Mouse (Mus musculus): Measurements from ENCODE around the gene Tmem119.
A peak's percentile ranks its signal among the peaks of the same experiment; 100 is the strongest.

Gene Tmem119

DNA sequence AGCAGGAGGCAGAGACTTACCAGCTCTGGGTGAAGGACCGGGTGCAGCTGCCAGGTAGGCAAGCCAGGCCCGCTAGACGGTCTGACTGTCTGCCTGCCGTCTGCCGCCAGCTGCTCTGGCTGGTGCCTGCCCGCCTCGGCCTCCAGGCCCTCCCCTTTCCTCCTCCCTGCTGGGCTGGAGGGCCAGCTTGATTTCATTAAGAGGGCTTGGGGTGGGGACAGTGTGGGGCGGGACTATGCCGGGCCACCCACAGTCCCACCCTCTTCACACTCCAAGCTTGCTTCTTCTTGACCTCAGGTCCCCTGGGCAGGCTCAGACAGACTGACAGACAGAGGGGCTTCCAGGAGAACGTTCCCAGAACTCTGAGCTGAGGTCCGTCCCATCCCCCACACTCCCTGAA lies at the start of gene Tmem119:
Tmem119 (minus strand) TSS at position 237 of the 400 bp plus-strand sequence.
- DNase-seq (ENCODE audit: low spot score), result peak; percentile 39

DNA sequence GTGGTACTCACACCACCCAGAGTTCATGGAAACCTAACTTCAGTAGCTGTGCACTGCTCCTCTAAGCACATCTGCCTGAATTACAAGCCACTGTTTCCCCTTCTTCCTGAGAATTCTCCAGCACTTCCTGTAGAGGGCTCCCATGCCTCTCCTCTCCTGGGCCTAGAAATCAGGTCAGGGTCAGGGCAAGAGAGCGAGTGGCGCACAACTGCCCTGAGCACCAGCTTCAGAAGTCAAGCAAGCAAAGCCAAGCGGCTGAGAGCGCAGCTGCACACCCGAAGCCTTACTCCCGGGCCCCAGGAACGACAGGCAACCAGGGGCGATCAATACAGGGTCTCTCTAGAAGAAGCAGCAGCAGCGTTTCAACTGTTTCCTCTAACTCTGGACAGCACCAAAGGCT lies 47.3 kb upstream of the Tmem119 start:
- no peak for DNase-seq (ENCODE audit: low spot score)

DNA sequence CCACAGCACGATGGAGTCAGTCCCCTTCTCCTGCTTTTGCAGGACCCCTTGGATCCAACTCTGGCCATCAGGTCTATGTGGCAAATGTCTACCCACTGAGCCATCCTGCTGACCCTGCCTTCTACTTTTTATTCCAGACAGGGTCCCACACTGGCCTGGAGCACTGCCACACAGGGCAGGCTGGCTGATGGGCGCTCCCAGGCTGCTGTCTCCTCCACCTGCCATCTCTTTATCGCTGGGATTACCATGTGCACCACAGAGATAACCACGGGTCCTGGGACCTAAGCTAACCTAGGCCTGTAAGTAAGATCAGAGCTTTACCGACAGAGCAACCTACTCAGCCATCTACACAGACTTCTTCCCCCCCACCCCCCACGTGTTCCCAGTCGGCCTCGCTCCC lies 46.3 kb upstream of the Tmem119 start:
- no peak for DNase-seq (ENCODE audit: low spot score)

DNA sequence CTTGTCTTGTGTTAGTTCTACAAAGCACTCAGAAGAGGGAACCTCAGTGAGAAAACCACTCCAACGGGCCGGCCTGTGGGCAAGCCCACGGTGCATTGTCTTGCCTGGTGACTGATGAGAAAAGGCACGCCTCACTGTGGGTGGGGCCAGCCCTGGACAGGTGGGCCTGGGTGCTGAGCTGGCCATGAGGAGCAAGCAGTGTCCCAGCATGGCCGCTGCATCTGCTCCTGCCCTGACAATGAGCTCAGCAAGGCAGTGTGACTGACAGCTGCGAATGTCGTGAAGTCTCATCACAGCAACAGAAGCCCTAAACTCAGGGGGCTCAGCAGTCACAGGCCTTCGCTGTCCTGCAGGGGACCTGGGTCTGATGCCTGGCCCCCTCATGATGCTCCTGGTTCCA lies 45.3 kb upstream of the Tmem119 start:
- DNase-seq (ENCODE audit: low spot score), result no peak

DNA sequence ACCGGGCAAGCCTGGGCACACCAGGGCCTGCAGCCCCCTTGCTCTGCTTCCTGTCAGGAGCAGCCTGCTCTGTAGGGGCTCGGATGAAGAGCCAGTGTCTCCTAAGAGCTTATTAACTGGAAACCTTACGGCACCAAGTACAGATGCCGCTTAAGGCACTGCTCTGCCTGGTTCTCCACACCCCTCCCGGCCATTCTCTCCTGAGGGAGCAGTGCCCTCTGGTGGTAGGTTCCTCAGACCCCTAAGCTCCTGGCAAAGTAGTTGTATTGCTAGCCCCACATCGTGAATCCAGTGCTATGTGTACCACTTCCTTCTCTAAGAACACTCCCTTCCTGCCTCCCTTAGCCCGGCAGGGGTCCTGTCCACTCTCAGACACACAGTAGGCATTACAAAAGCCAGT lies 44.4 kb upstream of the Tmem119 start:
- peak; percentile 47 for DNase-seq (ENCODE audit: low spot score)

DNA sequence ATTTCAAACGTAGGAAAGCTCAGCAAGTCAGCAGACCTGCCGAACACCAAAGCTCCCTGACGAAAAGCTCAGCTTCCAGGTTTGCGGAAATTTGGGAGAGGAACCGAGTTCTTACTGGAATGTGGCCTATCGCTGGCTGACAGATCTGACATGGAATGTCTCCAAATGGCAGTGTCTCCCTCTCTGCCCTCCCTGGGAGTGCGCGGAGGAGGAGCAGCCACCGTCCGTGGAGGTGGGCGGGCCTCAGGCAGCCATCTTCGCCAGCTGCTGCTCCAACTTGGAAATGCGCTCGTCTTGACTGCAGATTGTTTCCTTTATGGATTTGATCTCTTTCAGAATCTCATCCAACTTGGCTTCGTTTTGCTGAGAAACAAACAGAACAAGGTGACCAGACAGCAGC lies 43.8 kb upstream of the Tmem119 start:
- DNase-seq (ENCODE audit: low spot score), result no peak

DNA sequence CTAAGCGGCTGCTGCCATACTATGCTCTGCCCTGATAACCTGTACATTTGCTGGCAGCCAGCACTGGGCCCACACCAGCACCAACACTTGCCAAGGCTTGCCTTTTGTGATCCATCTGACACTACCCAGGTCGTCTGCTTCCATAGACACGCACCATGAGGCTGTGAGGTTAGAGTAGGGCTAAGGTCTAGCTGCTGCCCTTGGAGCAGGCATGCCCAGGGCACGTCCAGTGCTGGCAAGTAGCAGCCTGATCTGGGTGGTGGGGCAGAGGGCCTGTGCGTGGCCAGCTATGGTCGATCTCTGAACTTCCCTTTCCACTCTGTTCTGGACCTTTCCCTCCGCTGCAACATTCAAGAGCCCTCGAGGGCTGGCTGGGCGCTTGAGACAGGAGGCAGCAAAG lies 42.6 kb upstream of the Tmem119 start:
- no peak for DNase-seq (ENCODE audit: low spot score)

DNA sequence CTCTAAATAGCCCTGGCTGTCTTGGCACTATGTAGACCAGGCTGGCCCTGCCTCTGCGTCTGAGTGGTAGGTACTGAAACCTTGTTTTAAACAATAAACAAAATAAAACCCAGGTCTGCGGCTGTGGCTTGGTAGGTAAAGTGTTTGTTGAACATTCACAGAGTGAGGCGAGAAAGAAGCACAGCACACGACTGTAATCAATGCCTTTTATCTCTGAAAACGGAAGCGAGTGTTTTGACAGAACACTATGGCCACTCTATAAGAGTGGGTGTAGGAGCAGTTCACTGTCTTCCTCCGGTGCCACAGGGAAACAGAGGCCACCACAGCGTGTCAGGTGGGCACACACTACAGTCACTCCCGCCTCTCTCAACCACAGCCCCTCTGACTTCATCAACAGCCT lies 41.9 kb upstream of the Tmem119 start:
- no peak for DNase-seq (ENCODE audit: low spot score)

DNA sequence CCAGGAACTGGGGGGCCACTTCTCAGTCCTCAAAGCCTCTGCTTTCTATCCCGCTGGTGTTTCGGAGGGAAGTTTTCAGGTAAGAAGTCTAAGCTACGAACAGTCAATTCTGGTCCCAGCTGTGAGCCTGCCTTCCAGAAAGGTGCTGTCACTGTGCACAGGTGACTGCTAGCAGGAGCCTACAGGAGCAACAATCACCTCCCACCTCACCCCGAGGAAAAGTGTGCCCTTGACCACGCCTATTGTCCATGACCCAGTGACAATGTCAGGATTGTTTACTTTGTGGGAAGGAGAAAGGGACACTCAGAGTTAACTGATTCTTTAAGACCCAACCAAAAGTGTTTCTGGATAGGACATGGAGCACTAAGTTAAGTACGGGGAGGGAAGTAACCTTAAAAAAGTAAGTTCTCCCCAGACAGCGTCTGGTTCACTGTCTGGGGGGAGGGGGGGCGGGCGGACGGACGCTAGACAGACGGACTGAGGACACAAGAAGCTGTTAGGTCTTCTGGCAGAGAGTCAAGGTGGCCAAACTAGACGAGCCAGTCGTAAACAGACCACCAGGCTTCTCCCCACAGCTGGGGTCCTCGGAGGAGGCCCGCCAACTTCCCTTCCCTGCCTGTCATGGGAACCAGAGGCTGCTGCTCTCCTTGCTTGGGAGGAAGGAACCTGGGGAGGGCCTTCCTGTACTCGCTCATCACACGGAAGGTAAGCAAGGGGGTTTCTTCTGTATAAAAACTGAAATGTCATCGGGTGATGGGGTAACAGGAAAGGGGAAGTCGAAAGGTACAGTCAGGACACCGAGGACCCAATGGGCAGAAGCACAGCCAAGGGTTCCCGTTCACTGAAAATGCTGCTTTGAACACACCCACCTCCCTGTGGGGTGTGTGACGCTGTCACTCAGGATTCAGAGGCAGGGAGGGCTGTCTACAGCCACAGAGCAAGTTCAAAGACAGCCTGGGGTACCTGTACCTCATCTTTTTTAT lies 41.2 kb upstream of the Tmem119 start:
- DNase-seq (ENCODE audit: low spot score), result no peak

DNA sequence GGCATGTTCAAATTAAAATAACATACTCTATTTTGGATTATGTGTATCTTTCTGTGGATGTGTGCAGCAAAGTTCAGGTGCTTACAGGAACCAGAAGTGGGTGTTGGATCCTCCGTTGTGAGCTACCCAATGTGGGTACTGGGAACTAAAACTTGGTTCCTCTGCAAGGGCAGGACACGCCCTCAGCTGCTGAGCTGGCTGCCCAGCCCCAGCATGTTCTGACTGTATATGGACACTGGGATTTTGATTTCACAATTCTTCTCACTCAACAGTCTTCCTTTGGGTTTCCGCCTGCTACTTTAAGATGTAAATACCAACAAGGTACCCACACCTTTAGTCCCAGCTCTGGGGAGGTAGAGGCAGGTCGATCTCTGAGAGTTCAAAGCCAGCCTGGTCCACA lies 40.1 kb upstream of the Tmem119 start:
- no peak for DNase-seq (ENCODE audit: low spot score)

DNA sequence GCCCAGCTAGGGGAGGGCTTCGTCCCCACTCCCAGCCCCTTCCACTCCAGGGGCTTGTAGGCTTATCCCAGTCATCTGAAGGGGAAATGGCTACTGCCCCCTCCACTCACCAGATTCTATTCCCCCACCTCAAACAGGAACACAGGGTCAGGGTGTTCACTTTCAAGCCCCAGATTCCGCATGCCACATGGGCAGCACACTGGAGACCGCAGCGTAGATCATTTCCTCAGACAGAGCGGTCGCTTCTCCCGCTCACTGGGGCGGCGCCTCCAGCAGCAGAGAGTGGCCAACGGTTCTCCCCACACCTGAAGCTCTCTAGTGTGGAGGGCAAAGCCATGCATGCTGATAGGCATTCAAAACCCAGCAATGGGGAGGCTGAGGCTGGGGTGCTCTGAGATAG lies 36.6 kb upstream of the Tmem119 start:
- DNase-seq (ENCODE audit: low spot score), result no peak

DNA sequence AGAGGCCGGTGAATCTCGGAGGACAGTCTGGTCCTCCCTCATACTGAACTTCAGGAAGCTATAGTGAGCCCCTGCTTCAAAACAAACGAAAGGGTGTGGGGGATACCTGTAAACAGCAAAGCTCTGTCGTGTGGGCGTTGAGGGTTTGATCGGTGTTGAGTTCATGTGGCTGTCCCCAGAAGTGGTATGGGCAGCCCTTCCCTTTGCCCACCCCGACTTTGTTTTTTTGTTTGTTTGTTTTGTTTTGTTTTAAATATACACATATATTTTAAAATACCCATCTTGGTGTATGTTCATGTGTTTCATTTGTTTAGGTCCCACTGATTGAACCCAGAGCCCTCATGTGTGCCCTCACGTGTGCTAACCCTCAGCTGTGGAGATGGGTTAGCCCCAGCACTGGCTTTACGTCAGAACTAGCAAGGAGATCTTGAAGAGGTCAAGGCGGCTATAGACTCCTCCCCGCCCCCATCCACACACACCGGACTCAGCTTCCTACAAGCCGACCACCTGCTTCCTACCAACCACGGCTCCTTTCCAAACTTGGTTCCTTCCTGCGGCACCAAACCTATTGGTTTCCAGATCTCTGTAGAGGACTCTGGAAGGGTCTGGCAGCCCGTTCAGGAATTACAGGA lies 33.1 kb upstream of the Tmem119 start:
- no peak for DNase-seq (ENCODE audit: low spot score)

DNA sequence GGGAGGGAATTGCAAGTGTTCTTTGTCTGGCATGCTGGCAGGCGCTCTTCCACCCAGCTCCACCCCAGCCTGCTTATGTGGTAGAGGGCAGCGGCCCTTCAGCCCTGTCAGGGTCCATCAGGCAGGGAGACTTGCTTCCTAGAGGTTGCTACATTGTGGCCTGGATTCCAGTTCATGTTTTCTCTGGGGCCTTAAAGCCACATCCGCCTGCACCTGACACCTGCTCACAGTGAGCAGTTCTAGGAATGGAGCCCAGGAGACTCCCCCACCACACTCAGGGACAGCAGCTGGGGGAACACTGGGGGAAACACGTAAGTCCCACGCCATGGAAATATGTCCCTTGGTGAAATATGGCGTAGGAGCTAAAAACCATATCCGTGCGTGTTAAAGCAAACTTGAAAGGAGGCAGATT lies 32.2 kb upstream of the Tmem119 start, which contains the start of gene Selplg:
Selplg (minus strand) TSS at position 155 of the 412 bp plus-strand sequence.
- DNase-seq (ENCODE audit: low spot score), result no peak

DNA sequence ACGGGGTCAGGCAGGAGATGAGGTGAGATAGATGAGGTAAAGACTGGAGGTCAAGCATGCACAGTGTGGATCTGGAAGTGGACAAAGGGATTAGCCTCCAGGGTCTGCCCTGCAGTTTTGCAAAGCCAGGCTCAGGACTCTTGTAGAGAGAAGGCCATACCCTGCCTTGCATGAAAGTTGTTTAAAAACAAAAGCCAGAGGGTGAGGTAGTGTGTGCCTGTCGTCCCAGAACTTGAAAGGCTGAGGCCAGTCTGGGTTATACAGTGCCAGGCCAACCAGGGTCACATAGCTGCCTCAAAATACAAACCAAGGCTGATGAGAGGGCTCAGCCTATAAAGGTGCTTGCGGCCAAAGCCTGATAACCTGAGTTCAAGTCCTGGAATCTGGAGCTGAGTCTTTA lies 31.4 kb upstream of the Tmem119 start:
- no peak for DNase-seq (ENCODE audit: low spot score)

DNA sequence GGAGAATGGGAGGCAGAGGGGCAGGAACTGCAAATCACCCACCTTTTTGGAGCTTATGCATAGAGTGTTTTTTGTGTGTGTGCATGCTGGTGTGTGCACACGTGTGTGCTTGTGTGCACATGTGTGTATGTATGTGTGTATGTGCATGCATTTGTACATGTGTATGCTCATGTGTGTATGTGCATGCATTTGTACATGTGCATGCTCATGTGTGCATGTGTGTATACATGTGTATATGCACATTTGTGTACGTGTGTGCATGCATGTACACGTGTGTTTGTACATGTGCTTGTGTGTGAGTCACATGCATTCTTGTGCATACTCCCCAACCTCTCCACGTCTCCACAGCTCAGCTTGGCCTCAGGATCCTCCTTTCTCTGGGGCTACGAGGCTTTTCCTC lies 30.5 kb upstream of the Tmem119 start:
- DNase-seq (ENCODE audit: low spot score), result no peak

DNA sequence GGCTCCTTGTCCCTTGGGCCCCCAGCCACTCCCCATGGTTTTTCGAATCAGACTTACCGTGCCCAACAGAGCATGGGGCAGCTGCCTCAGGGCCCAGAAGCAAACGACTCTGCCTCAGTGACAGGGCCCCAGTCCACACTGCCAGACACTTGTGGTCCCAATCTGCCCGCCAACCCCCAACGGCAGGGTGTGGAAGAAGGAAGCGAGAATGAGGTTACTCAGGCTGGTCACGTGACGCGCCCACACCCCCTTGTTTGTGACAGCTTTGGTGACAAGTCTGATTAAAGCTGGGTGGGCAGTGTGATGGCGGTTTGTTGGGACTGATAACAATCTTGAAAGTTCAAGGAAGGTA lies 30.0 kb upstream of the Tmem119 start:
- DNase-seq (ENCODE audit: low spot score), result no peak

DNA sequence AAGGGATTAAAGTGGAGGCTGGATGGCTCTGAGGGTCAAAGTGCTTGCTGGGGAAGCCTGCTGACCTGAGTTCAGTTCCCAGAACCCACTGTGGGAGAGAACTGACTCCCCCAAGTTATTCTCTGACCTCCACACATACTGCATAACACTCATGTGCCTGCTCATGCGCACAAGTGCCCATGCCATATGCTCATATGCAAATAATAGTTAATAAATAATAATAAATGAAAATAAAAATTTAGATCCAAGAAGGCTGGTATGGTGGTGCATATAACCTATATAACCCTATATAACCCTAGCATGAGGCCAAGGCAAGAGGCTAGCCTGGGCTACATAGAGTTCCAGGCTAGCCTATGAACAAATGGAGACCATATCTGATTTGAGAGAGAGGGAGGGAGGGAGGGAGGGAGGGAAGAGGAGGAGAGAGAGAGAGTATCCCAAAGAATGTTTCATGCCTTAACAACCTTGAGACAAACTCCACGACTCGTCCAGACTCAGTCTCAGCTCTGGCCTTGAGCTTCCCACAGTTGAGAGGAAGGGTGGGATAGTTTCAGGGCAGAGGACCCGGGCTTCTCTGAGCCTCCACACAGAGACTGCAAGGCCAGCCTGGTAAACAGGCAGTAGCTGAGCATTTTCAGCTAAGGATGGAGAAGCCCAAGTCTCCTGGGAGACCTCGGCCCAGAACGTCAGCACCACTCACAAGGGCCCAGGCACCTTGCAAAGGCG lies 29.4 kb upstream of the Tmem119 start:
- DNase-seq (ENCODE audit: low spot score), result no peak

DNA sequence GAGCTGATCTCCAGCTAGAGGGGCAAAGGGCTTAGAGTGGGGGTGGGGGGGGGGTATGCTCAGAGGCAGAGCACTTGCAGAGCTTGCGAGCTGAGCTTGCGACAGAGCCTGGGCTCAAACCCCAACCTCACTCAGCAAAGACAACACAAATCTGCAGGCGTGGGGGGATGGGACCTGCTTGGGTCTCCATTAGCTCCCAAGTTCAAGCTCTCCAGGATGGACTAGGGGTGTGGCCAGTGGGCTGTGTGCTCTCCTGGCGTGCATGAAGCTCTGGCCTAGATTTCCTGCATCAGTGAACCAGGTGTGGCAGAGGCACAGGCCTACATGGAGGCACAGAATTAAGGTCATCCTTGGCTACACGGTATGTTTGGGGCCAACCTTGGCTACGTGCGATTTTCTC lies 28.2 kb upstream of the Tmem119 start:
- DNase-seq (ENCODE audit: low spot score), result no peak

DNA sequence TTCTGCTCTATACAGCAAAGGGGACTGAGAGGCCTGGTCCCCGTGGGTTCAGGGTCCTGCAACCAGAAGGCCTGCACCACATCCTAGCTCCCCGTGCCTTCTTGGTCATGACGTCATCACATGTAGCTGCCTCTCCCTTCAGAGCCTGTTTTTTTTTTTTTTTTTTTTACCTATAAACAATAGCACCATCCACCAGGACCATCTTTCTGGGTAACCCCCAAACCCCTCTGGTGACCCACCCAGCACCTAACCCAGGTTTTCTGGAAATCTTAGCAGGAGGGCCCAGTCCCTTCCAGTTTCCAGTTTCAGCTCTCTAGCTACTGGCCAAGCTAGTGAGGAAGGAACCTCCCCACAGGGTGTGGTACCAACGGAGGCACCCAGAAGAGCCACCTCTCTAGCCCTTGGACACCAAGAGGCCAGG lies 27.7 kb upstream of the Tmem119 start:
- DNase-seq (ENCODE audit: low spot score), result no peak

DNA sequence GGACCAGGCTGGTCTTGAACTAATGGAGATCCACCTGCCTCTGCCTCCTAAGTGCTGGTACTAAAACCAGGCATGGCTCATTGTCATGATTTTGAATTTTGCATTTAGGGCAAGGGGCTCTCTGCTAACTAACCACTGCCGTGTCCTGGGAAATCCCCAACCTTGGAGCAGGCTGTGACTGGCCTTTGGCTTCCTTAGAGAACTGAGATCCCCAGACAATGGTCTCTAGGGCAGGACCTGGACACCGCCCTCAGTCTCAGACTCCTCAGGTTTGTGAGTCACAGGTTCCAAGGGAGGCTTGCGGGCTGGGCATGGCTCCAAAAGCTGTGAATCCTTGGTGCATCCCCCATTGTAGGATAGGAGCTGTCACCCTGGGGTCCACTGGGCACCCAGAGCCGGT lies 26.3 kb upstream of the Tmem119 start:
- no peak for DNase-seq (ENCODE audit: low spot score)

DNA sequence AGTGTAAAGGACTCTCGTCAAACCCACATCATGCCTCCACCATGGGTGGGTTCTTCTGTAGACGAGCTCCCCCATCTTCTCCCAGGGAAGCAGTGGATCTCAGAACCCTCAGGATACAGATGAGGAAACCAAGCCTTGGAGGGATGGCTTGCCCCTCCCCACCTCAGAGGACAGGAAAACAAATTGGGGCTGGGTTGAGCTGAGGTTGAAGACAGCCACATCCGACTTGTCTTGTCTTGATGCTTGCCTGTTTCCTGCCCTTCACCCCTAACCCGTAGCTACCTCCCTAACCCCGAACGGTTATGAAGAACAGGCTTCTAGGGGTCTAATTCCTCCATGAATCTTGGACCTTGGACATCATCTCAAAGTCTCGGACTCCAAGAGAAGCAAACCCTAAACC lies 25.2 kb upstream of the Tmem119 start:
- DNase-seq (ENCODE audit: low spot score), result no peak

DNA sequence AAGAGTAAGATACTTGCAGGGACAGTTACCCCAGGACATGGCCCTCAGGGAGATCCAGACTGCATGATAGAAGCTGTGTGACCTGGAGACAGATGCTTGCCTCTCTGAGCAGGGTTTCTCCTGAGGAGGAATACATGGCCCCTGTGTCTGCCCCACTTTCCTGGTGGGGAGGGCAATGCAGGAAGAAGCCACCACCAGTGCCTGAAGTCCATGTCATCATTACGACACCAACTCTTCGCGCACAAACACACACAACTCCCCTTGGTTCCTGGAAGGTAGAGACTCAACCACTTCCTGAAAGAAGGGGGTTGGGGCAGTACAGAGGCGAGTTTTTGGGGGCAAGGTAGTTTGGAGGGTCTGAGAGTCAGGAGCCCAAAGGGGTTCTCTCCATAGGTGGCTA lies 23.9 kb upstream of the Tmem119 start:
- no peak for DNase-seq (ENCODE audit: low spot score)

DNA sequence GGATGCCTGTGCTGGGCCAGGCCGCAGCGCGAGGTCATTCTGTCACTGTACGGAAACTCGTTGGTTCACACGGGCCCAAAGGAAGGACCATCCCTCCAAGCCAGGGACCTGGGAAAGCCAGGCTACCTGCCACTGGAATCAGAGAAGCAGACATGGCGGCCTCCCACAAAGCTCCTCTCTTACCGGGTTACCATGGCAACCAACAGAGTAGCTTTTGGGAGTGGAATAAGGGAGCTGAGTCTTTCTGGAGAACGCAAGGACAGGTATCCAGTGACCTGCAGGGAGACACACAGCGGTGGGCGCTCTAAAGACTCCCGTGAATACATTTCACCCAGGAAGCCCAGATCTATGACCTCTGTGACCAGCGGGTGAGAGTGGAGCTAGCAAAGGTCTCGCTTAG lies 18.3 kb upstream of the Tmem119 start:
- DNase-seq (ENCODE audit: low spot score), result no peak

Data from ovary, postnatal 10 days (tissue).